Mouse (Mus musculus) left cerebral cortex, adult 11 months (tissue): ENCODE measurements at regions not wholly inside any gene's neighbourhood (a gene's known extent, or its start where the extent isn't known, plus 50 kb on each side); places are given as distances from the start of the nearest gene placed in this dataset.

Experiments
- DNase-seq: peaks from one replicate; pipeline ENCODE4 v3.0.0; 2022; ENCODE audit warnings: low spot score

GRCm38 (mm10) chr3:61467158-61467557 is 101.4 kb upstream of the B430305J03Rik start:
- DNase-seq, result no peak

GRCm38 (mm10) chr3:61466641-61467040 is 100.9 kb upstream of the B430305J03Rik start:
- no peak for DNase-seq

GRCm38 (mm10) chr3:61460076-61460475 is 94.3 kb upstream of the B430305J03Rik start:
- no peak for DNase-seq

GRCm38 (mm10) chr3:61456598-61456997 is 90.8 kb upstream of the B430305J03Rik start:
- no peak for DNase-seq

GRCm38 (mm10) chr3:61442000-61442739 is 76.4 kb upstream of the B430305J03Rik start:
- no peak for DNase-seq

GRCm38 (mm10) chr3:61441445-61441844 is 75.7 kb upstream of the B430305J03Rik start:
- no peak for DNase-seq

- no peak for DNase-seq
These were observed 63.0 kb upstream of the B430305J03Rik start for GRCm38 (mm10) chr3:61428713-61429112.

GRCm38 (mm10) chr3:61423945-61424344 is 58.2 kb upstream of the B430305J03Rik start:
- DNase-seq, result no peak

GRCm38 (mm10) chr3:61419706-61420105 is 54.0 kb upstream of the B430305J03Rik start:
- DNase-seq, result no peak

GRCm38 (mm10) chr3:61418096-61418495 is 52.3 kb upstream of the B430305J03Rik start:
- no peak for DNase-seq
